Mouse (Mus musculus) urinary bladder, postnatal 14 days (tissue): ENCODE measurements around the gene Cenpo.
"Not testable (repeated sequence)": the region's sequence is repeated elsewhere in the genome, so short reads cannot be mapped to it uniquely, and the experiment has no call there.

ENCODE experiments used
- DNase-seq: peaks from one replicate; pipeline ENCODE4 v3.0.0; 2021; ENCODE audit warnings: low spot score

The Cenpo gene

DNA sequence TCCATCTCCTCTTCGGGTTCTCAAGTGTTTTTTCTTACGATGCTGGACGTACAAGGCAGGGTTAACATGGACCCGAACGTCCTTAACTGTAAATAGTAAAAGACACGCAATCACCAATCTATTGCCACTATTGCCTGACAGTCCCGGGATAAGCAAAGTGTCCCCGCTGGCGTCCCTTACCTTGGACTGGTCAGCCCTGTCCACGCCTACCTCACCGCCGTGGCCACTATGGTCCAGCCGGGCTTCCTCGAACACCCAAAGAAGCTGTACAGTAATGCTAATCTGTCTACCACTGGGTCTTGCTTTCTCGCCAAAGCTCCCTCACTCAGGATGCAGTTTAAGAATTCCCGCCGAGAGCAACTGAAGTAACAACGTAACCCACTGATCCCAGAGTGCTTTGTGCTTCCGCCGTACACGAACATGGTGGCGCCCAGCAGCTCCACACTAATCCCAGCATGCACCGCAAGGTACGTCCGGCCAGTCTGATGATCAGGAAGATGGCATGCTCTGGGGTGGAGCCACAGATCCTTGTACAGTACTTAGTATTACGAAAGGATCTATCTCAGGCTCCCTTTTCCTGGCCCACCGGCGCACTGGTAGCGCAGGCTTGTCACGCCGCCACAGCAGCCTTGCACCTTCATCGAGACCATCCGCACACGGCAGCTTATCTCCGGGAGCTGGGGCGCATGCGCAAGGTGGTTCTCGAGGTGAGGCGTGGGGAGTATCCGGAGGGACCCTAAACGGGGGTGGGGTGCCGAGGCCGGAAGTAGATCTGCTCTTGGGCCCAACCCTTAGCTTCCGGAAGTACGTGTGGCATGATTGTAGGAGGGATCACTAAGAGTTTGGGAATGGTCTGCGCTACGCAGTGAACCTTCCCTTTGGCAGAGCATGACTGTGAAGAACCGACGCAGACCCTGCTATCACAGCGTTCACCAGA, at the start of gene Cenpo, which contains the start of gene Ptrhd1:
Cenpo (minus strand) TSS at position 723 of the 937 bp plus-strand sequence.
Ptrhd1 (plus strand) TSS at position 456 of the 937 bp plus-strand sequence.
- DNase-seq: peak; percentile 95

DNA sequence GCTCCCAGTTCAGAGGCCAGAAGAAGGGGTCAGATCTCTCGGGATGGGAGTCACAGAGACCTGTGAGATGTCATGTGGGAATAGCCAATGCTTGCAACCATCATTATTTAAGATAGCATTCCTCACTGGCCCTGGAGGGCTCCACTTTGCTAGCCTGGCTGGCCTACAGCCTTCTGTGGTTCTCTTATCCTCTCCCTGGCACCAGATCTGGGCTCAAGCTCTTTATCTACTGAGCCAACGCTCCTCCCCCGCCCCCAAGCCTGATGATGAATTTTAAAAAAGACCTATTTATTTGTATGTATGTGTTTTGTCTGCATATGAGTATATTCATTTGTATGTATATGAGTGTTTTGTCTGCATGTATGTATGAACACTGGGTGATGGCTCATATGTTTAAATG, 45.8 kb upstream of the Cenpo start:
- no peak for DNase-seq

DNA sequence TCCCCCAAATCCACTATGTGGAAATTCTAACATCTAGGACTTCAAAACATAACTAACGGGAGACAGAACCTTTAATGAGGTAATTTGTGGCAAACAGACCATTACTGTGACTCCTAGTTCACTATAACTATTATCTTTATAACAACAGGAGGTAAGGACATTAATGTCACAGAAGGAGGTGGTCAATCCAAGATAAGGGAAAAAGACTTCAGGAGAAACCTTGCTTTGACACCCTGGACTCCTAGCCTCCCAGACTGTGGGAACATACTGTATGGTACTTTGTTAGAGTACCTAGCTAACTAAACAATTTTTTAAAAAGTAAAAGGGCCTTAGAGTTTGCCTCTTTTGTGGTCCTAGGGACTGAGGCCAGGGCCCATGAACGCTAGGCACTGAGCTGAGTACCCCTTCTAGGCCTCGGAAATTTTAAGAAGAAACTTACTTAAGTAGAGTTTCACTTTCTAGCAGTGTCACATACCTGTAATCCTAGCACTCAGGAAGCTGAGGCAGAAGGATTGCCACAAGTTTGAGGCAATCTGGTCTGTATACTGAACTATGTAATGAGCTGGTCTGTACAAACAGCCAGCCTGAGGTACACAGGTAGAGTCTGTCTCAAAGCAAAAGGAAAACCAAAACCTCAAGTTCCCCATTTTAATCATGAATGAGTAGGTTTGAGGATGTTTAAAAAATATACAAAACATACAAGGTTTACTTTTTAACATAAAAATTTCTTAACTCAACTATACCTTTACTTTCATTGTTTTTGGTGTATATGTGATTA, 45.1 kb upstream of the Cenpo start:
- no peak for DNase-seq

DNA sequence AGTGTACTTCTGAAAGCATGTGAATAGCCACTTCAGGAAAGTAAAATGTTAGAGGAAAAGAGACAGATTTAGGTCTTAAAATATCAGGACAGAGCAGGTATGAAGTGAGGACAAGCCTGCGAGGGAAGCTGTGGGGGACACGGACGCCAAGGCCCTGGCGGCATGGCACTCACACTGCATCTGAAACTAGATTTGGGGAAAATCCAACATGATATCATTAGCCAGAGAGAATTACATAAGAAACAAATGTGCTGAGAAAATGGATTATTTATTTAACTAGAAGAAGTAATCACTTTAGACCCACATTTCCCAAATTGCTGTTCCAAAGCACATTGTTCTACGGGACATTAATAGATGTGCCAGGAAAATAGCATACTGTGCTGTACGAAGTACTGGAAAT, 37.0 kb upstream of the Cenpo start:
- no peak for DNase-seq

DNA sequence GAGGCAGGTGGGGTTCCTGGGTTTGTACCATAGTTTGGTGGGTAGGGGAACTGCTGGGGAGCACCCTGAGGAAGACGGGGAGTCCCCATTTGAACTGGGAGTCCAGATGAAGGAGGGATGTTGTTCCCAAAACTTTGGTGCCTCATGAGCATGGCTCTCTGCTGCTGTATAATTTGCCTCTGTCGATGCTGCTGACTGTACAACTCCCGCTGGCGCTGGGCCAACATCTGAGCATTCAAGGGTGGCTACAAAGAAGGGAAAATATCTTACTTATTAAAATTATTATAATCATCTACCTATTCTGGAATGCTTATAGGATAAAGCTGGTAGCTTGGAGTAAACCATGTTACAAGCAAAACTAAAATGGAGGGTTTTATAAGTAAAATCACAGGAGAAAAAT, 33.7 kb upstream of the Cenpo start:
- DNase-seq: no peak

DNA sequence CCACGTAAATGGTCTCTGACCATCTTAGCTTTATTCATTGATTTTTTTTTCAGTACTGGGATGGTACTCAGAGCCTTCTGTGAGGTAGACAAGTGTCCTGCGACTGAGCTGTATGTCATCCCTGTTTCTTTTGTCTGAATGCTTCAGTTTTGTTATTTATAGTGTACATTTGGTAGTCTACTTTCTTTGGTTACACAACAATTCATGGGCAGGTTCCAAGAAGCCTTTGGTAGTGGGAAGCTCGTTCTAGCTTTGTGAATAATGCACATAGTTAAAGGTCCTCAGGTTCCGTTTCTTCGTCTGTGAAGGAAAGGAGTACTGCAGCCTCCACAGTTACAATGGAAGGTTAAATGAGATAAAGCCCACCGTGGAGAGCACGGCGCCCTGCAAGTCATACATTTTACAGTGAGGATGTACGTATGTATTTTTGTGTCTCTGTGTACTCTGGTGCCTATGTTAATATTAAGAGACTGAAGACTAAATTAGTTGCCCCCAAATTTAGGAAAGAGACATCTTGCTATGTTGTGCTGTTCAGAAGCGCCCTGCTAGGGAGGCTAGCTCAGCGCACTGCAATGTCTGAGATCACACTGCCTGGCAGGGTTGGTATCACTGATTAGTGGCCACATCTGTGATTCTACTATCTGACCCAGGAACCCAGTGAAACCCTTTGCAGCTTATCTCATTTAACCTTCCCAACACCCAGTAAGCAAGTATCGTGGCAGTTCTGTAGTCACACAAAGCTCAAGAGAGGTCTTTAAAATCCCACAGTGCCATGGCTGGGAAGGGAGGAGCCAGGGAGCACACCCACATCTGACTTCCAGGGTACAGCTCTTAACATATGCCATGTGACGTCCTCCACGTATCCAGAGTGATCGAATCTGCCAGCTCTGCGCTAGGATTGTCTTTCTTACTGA, 18.9 kb upstream of the Cenpo start:
- DNase-seq: no peak

DNA sequence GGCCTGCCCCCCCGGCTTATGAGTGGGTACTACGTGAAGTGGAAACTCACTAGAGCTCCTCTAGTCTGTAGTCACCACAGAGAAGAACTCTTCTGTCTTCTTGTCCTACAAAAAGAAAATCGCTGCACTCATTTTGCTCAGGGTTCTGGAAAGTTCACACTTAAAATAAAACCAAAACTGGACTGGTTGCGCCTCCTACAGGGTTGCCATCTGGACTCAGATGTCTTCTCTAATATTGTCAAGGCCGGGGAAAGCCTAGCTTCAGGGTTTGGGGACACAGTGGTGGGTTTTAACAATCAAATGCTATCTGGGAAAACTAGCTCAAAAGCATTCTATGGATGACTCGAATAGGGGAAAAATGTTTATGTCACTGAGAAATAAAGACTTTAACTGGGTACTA, 15.7 kb upstream of the Cenpo start:
- no peak for DNase-seq

DNA sequence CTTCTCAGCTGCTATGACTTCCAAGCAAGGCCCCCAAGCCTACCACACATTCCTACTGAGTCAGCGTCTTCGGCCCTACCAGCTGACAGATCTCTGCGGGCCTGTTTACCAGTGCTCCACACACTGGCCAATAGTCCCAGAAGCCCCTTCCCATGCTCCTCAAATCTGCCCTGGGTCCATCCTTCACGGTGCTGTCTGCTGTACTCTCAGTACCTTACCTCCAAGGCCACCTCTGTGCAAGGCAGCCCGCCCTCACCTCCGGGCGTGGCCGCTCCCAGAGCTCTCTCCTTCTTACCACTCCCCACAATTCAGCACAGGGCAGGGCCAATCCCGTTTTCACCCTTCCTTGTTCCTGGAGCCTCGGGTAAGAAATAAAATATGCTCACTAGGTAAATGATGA, 11.6 kb upstream of the Cenpo start:
- DNase-seq: no peak

DNA sequence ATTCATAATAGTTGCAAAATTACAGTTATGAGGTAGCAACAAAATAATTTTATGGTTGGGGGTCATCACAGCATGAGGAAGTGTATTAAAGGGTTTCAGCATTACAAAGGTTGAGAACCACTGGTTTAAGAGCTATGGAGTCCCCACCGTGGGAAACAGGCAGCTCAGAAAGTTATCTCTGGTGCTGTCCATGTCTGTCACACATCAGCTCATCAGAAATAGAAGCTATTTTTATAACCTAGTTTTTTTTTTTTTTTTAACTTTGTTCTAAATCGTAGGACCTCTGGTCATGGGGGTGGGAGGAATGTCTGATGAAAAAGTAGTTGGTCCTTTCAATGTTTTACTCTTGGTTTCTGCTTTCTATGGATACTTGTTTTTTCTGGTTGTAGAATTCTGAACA, 9.7 kb upstream of the Cenpo start:
- no peak for DNase-seq

DNA sequence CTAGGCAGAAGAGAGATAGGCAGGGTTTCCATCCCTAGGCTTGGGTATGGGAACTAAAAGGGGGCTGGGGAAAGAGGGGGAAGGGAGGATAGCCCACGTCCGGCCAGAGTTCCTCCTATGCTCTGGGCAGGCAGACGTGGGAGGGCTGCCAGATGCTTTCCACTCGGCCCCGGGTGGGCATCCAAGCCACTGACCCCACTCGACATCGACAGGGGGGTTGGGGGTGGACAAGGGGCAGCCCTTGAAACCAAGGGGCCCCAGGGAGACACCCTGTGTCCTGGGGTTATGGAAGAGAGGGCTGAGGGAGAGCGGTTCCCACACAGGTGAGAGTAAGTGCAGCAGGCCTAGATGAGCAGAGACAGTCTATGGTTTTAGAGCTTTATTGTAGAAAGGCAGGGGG, 6.2 kb upstream of the Cenpo start:
- not testable (repeated sequence) for DNase-seq

DNA sequence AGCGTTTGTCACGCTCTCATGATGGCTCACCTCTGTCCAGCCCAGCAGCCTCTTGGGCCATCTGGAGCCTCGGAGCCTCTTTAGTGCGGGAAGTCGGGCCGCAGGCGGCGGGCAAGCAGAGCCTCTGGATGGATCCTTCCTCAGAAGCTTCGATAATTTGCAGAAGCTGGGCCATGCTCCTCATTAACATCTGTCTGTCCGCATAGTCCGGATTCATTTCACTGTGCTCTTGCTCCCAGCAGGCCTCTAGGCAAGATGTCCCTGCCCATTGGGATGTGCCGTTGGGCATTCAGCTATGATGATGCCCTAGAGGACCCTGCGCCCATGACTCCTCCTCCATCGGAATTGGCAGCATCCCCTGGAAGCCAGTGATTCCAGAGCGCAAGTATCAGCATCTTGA, 3.4 kb upstream of the Cenpo start:
- DNase-seq: no peak

DNA sequence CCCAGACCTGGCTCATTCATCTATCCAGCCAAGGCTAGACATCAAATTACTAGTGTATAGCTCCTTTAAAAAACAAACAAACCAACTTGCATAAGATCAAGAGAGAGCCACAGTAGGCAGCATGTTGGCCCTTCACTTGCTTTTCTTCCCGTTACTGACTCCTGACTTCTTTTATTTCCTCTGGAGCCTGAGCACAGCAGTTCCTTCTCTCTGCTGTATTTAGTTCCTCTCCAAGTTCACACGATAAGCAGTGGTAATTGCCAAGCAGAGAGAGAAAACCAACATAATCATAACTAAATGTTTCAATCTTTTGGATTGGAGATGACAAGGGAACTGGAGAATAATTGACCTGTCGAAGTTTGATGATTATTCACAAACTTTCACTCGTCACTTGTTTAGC, 1.3 kb downstream of the Cenpo start:
- DNase-seq: no peak

DNA sequence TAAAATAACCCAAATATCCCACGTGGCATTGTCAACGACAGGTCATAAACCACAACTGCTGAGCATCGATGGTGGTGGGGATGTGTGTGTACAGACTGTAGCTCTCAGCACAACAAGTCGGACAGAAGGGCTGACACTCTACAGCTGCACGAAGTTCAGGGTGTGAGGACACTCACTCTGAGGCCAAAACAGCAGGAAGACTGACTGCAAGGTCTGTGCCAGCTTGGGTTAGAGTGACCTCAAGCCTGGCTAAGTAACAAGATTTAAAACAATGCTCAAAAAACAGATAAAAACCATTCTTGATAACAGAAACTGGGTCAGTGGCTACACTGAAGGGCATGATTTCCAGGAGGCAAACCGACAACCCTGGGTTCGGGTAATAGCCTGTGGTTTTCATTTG, 3.9 kb downstream of the Cenpo start:
- no peak for DNase-seq

DNA sequence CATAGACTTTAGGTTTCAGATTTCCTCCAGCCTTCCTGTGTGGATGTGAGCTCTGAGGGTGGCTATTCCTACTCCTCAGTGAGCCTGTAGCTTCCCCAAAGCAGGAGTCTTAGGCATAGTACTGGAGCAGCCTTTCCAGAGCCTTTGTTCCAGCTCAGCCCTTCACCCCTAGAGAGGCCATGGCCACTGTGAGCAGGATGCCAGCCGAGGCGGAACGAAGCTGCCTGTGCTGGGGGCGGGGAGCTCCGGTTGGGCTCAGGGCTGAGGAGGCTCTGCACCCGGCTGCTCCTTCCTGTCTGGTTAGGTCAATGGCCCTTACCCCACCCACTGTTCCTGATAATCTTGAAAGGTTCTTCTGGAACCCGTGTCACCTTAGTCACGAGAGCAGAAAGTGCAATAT, 21.2 kb downstream of the Cenpo start:
- DNase-seq: no peak

DNA sequence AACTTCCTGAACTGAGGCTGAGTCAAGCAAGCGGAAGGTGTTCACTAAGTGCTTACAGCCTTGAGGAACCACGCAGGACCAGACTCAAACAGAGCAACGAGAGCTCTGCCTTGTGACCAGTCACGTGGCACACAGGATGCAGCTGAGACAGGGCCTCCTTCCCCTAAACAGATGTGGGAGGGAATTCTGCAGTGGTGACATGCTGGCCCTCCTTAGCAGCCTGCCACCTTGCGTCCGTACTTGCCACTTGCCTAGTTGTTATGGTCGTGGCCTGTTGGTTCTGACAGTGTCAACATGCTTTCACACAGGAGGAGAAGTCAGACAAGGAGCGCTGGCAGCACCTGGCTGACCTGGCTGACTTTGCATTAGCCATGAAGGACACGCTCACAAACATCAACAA, 22.9 kb downstream of the Cenpo start:
- DNase-seq: no peak

DNA sequence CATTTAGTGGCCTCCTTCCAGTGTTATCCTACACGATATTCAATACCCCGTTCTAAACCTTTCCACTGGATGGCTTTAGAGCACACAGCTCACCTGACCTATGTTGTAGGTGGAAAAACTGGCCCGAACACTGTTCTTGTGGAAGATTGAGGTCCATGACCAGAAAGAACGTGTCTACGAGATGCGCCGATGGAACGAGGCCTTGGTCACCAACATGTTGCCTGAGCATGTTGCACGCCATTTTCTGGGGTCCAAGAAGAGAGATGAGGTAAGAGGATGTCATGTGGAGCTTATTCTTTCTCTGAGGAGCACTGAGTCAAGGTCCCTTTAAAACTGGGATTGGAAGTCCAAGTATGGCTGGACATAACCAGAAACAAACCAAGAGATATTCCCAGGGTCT, 24.9 kb downstream of the Cenpo start:
- DNase-seq: no peak

DNA sequence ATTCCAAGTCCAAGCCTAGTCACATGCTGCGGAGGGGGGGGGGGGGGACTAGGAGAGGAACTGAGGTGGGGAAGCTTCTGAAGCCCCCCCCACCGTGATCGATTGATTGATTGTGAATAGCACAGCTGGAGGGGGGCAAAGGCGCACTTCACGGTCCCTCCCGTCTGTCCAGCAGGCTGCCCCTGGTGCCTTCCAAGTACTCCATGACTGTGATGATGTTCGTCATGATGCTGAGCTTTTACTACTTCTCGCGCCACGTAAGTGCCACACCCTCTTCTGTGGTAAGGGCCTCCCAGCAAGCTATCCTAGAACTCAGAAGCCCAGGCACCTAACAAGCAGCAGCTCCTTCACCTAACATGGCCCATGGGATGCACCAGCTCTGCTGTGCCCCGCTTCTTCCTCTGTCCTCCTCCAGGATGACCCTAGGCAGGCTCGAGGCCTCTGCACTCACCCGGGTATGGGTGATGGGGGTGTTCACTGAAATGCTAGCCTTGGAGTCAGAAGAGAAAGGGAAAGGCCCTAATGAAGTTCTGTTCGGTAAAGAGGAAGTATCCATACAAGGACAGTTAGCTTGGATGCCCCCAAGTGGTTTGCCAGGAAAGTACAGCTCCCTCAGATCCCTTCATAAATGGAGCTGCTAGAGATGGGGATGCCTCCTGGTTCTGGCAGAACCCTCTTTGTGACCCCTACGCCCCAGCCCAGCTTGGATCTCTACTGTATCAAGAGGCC, 25.5 kb downstream of the Cenpo start:
- peak; percentile 66 for DNase-seq

DNA sequence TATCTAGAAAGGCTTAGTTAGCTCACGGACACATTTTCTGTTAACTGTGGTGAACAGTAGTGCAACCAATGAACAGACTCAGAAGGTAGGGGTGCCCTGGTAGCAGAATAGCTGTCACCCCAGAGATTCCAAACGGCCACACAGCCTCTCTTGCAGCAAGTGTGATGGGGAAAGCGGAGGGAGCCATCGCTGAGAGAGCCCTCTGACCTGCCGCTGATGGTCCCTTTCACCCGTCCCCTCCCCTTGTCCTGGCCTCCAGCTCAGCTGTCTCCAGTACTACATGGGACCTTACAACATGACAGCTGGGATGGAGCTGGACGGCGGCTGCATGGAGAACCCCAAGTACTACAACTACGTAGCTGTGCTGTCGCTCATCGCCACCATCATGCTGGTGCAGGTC, 28.0 kb downstream of the Cenpo start:
- no peak for DNase-seq

DNA sequence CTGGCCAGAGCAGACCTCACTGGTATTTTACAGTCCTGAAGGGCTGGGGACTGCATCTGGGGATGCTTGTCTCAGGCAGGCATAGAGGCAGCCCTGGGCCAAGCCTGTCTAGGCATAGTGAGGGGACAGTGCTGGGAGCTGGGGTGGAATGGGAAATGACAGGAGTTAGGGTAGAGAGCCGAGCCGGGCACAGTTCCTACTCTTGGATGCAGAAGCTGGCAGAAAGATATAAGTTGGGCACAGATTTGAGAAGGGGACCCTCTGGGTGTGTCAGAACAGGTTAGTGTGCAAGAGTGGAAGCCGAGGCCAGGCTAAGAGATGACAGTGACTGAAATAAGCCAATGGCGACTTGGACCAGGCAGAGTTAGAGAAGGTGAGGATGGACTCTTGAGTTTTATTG, 31.9 kb downstream of the Cenpo start:
- DNase-seq: no peak

DNA sequence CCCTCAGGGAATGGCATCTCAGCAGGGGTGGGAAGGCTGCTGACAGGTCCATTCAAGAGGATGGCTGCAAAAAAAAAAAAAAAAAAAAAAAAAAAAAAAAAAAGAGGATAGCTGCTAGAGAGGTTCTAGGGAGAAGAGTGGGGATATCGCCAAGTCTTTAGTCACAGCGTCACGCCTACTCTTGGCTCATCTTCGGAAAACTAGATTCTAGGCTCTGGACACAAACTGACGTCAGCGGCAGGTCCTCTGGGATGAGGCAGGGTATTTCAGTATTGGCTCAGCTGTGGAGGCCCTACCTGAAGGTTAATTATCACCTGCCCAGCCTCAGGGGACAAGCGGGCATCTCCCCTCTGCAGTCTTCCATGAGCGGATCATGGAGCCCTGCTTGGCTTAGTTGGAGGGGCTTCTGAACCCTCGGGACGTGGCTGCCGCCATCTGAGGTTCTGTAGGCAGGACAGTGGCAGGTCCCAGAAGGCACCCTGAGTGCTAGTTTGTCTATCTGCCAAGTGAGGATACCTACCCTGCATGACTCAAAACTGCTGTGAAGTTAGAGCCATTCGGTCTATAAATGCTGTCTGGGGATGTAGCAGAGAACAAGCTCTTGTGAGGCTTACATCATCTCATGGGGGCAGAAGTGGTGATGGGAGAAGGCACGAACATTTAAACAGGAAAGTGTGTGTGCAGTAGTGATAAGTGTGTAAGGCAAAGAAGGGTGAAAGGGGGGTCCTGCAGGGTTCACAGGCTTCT, 32.5 kb downstream of the Cenpo start:
- peak; percentile 44 for DNase-seq

DNA sequence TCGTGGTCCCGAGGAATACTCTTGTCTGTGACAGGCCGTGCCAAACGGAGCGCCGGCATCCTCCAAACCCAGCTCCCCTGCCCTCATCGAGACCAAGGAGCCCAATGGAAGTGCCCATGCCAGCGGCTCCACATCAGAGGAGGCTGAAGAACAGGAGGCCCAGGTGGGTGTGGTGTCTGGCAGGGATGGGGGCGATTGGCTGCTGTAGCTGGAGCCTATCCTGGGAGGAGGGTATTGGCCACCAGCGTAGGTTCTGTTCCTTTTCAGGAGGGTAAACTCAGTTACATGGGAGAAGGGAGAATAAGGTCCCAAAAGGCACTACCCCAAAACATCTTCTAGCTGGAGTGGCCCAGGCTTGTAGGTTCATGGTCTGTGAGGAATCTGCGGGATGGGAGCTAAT, 34.8 kb downstream of the Cenpo start:
- DNase-seq: no peak
